Mouse (Mus musculus): ENCODE measurements around the gene Epas1.

Epas1 gene

DNA sequence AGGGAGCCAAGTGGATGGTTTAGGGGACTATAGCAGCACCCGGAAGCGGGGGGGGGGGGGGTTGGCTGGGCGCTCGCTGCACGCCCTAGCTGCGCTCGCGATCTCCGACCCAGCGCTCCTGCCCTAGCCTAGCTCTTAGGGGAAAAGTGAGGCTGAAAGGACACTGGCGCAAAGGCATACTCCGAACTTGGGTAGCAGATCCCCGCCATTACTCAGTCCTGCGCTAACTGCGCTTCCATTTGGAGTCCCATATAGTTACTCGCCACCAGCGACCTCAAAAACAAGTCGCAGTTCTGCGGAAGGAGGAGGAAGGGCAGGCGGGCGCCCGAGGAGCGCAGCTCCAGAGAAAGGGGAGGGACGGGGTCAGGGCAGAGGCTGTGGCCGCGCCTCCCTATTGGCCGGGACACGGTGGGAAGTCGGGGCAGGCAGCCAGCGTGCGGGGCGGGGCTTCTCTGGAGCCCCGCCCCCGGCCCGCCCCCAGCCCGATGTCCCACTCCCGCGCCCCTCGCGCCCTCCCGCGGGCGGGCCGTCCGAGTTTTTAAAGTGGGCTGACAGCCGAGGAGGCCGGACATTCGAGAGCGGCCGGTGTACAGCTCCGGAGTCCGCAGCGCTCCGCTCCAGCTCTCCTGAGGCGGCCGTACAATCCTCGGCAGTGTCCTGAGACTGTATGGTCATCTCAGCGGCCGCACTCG, at the start of gene Epas1:
Gene Epas1, plus strand, starts transcription at position 571 of the 692 bp plus-strand sequence.
- peak; percentile 88 for DNase-seq (ENCODE audit: low spot score)

- no peak for DNase-seq (ENCODE audit: low spot score)
Measured at GRCm38 (mm10) chr17:86705236-86705635, 48.3 kb upstream of the Epas1 start.

- DNase-seq (ENCODE audit: low spot score) = no peak
Measured at GRCm38 (mm10) chr17:86706467-86706866, 47.0 kb upstream of the Epas1 start.

GRCm38 (mm10) chr17:86709803-86710202, 43.7 kb upstream of the Epas1 start:
- no peak for DNase-seq (ENCODE audit: low spot score)

GRCm38 (mm10) chr17:86710379-86710778, 43.1 kb upstream of the Epas1 start:
- no peak for DNase-seq (ENCODE audit: low spot score)

- DNase-seq (ENCODE audit: low spot score) = no peak
Measured at GRCm38 (mm10) chr17:86711949-86712348, 41.6 kb upstream of the Epas1 start.

GRCm38 (mm10) chr17:86712601-86713000, 40.9 kb upstream of the Epas1 start:
- DNase-seq (ENCODE audit: low spot score) = no peak

- DNase-seq (ENCODE audit: low spot score) = peak; percentile 14
Measured at GRCm38 (mm10) chr17:86713591-86713990, 39.9 kb upstream of the Epas1 start.

- DNase-seq (ENCODE audit: low spot score) = no peak
Measured at GRCm38 (mm10) chr17:86724786-86725415, 28.6 kb upstream of the Epas1 start.

DNA sequence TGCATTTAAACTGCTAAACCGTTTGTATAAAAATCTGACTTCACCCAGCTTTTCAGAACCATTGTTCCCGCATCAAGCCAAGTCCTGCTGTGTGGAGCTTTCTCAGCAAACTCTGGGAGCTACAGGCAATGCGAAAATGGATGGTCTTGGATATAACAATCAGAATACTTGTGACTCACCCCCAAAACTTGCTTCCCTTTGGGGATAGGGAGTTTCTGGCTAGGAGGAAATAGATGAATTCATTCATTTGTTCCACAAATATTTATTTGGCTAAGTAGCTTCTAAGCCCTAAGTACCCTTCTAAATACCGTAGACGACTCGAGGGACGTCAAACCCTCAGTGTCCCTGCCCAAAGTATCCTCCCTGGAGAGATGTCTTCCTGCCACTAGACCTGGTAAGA, 27.0 kb upstream of the Epas1 start:
- no peak for DNase-seq (ENCODE audit: low spot score)

DNA sequence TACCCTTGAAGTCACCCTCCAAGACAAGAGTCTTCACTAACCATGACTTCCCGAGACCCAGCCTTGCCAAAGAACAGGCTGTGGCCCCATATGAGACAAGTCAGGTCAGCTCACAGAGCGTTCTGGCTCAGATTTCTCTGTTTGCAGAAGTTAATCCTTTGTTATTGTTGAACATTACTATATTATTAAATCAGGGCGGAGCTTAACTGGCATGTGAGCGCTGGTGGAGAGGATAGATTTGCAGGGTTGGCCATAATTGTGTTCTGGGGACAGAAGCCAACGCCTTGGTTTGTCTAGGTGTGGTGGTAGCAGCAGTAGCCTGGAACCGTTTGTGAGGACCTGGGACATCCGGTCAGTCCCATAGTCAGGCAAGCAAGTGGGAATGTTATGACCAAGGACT, 26.5 kb upstream of the Epas1 start:
- DNase-seq (ENCODE audit: low spot score) = no peak

DNA sequence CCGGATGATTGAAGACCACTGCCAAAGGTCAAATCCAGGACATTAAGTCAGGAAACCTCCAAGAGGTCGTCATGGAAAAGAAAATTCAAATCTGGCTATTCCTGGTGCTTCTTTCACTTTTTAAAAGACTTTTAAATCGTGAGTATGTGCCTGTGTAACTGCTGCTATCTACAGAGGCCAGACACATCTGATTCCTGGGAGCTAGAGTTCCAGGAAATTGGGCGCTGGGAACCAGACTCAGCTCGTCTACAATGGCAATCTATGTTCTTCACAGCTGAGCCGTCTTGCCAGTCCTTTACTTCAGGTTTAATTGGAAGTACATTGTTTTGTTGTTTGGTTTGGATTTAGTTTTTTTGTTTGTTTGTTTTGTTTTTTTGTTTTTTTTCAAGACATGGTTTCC, 22.2 kb upstream of the Epas1 start:
- DNase-seq (ENCODE audit: low spot score) = no peak

DNA sequence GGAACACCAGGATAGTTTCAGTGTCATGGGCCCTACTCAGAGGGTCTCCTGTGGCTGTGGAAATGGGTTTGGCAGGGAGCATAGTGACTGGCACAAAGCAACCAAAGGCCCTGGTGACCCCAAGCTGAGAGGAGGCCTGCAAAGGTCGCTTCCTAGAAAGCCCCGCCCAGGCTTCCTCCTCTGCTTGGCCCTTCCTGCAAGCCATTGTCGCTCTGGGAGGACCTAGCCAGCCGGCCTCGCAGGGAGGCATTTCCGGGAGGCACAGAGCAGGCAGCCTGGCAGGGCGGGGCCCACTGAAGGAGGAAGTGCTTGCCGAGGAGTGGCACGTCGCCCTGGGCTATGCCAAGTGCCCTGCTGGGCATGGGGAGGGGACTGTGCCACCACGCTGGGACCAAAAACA, 21.5 kb upstream of the Epas1 start:
- peak; percentile 83 for DNase-seq (ENCODE audit: low spot score)

- DNase-seq (ENCODE audit: low spot score) = no peak
Measured at GRCm38 (mm10) chr17:86732522-86732921, 21.0 kb upstream of the Epas1 start.

- no peak for DNase-seq (ENCODE audit: low spot score)
Measured at GRCm38 (mm10) chr17:86733644-86734043, 19.9 kb upstream of the Epas1 start.

- no peak for DNase-seq (ENCODE audit: low spot score)
Measured at GRCm38 (mm10) chr17:86738477-86738876, 15.0 kb upstream of the Epas1 start.

DNA sequence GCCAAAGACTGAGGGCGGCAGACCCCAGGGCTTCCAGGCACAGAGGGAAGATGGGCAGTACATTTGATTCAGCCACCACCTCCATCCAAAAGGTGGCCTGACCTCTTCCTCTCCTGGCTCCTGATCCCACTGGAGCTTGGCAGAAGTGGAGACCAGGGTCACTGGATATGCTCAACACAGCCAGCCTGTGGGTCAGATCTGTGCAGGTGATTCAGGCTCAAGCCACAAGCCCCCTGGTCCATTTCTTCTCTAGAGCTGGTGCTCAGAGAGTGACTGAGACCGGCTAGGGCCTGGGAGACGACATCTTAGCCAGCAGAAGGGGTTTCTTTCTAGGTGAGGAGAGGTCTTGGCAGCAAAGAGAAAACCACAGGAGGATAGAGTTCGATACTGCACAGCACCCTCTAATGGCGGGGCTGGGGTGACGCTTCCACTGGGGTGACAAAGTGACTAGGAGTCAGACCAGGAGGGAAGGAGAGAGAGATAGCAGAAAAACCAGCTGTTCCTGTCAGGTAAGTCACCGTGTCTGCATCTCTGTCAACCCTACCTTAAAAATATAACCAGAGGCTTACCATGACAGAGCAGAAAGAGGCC, 10.1 kb upstream of the Epas1 start:
- no peak for DNase-seq (ENCODE audit: low spot score)

DNA sequence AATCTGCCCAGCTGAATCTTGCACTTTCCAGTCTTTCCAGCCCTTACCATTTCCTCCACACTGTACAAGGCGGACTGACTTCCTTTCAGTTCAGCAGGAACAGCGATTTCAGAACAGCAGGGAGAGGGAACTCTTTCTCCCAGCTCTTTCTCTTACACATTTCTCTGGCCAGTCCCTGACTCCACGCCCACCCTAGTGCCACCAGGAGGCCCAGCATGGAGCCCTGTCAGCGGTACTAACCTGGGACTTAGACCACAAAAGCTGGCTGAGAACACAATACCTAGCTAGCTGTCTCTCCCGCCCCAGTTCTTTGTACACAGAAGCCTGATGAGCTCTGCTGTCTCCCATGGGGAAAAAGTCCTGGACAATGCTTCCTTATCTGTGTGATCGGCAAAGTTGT, 8.6 kb upstream of the Epas1 start:
- DNase-seq (ENCODE audit: low spot score) = no peak

GRCm38 (mm10) chr17:86751373-86751871, 2.1 kb upstream of the Epas1 start:
- no peak for DNase-seq (ENCODE audit: low spot score)

GRCm38 (mm10) chr17:86753931-86754805, 668 bp downstream of the Epas1 start:
- peak; percentile 73 for DNase-seq (ENCODE audit: low spot score)

GRCm38 (mm10) chr17:86754806-86755571, 1.5 kb downstream of the Epas1 start:
- peak; percentile 36 for DNase-seq (ENCODE audit: low spot score)
